Mouse (Mus musculus) granulocyte monocyte progenitor cell, adult 5-6 weeks (primary cell): ENCODE data around the gene Cox8b. TPM values are rescaled to one million over a fixed set of nuclear protein-coding genes. Genes with fewer than 3 reads are reported as not detected.

Source experiments
- ATAC-seq: replicated peaks from 2 replicates; pipeline ENCODE4 v1.8.0; 2016; ENCODE audit warnings: mild to moderate bottlenecking, moderate TSS enrichment, inconsistent platforms; ENCODE audit not compliant: poor library complexity, severe bottlenecking
- total RNA-seq, 2 experiments: library from RNA; stranded (forward) in 1 of 2; stranded (reverse) in 1 of 2; fragments of 200-712, 200-1000 nt in 1 of 2; fragments of >200 nt in 1 of 2; fragmentation: Nextera tagmentation in 1 of 2; gene quantifications; 2 replicates each; pipeline ENCODE4 v1.2.3; 2014 to 2017

The Cox8b gene
- total RNA-seq, 2 experiments from 2014 or later = not detected

GRCm38 (mm10) chr7:140877364-140877763 is 22.9 kb downstream of the Cox8b start:
- ATAC-seq = peak; percentile 44

GRCm38 (mm10) chr7:140874224-140874623 is 26.0 kb downstream of the Cox8b start:
- ATAC-seq = peak; percentile 85

- ATAC-seq = no peak
Observed at GRCm38 (mm10) chr7:140864761-140865160, 35.5 kb downstream of the Cox8b start.

- ATAC-seq = no peak
Observed at GRCm38 (mm10) chr7:140860728-140861127, 39.5 kb downstream of the Cox8b start.

DNA sequence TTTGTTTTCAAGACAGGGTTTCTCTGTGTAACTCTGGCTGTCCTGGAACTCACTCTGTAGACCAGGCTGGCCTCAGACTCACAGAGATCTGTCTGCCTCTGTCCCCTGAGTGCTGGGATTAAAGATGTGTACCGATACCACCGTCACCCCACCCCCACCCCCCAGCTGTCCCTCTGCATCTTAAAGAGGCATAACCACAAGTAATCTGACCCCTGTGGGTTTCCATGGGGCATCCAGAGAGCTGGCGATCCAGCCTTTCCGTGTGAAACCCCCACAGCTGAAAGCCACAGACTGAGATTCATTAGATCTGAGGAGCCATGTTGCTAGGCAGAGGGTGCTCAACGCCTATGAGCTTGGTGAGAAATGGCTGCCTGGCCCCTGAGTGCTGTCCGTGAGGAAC is 40.2 kb downstream of the Cox8b start:
- ATAC-seq = no peak

DNA sequence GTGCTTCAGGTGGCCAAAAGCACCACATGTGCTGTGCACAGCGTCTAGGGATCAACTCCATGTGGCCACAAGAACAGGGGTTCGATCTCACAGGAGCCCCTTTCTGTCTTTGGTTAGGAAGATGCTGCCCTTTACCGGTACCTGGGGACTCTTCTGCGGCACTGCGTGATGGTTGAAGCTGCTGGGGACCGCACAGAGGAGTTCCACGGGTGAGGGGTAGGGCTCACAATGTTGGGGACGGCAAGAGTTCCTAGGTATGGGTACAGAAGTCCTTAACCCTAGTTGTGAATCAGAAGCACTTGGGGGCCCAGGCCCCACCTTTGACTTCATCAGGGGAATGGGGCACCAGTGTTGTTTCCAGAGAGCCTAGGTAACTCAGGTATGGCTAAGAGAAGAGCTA is 41.5 kb downstream of the Cox8b start:
- ATAC-seq = no peak

DNA sequence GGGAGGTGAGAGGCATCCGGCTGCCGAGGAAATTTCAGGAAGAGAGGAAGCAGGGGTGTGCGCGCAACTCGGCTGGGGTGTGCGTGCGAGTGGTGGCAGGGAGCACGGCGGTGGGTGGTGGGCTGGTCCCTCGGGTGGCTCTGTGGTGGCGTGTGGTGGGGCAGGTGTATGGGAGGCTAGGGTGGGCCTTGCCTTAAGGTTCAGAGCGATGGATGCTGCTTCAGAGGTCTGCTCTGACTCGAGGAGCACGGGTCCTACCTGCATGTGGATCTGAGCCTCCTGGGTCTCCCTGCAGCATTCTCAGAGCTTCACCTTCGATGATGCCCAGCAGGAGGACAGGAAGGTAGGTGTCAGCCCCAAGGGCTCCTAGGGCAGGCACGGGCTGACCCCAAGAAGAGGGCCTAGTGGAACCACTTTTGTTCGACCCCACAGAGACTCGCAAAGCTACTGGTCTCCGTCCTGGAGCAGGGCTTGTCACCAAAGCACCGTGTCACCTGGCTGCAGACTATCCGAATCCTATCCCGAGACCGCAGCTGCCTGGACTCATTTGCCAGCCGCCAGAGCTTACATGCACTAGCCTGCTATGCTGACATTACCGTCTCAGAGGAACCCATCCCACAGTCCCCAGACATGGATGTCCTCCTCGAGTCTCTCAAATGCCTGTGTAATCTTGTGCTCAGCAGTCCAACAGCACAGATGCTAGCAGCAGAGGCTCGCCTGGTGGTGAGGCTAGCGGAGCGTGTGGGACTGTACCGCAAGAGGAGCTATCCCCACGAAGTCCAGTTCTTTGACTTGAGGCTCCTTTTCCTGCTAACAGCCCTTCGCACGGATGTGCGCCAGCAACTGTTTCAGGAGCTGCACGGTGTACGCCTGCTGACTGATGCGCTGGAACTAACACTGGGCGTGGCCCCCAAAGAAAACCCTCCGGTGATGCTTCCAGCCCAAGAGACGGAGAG is 42.4 kb downstream of the Cox8b start, which contains the start of gene Bet1l:
Gene Bet1l (minus strand): TSS at position 28 of the 956 bp plus-strand sequence.
- no peak for ATAC-seq

GRCm38 (mm10) chr7:140856785-140857549 is 43.3 kb downstream of the Cox8b start, which contains the start of gene Ric8a:
Gene Ric8a (plus strand): TSS chr7:140856957.
- peak; percentile 63 for ATAC-seq

DNA sequence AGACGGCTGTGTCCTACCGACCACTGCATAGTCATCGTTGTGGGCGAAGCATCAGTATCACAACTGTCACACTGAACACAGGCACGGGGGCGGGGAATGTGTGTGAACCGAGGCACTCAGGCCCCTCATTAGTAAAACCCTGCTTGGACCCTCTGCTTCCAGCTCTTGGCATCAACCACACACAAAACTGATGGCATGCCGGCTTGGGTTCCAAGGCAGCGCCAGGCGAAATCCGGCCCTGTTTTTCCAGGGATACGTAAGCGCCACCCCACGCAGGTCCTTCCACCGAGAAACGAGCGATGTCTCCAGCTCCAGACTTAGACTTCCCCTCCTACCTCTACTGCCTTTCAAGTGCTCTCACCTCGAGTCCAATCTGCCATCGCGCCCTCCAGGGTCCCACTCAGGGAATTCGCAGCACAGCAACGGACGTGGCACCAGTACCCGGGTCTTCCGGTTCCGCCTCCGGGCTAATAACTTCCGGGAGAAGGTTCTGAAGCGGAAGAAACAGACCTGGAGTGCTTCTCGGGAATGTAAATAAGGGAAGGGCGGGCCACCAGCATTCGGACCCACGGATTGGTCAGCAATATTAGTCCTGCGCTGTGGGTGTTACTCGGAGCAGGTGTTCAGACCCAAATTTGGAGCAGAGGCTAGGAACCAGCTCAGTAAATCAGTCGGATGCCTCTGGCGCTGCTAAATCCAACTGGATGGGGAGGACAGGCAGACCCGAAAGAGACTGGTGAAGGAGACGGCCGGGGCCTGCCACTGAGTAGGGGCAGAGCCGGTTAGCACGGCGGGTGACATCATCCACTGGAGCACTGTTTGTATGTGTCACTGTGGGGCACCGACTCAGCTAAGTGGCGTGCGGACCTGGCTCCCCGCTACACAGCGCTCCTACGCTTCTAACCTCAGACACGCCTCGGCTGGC is 44.1 kb downstream of the Cox8b start, which contains the start of gene Gm45785:
Gene Gm45785 (minus strand): TSS at position 472 of the 925 bp plus-strand sequence.
- ATAC-seq = peak; percentile 54

- ATAC-seq = no peak
Observed at GRCm38 (mm10) chr7:140855181-140855580, 45.1 kb downstream of the Cox8b start.

- no peak for ATAC-seq
Observed at GRCm38 (mm10) chr7:140854483-140854882, 45.8 kb downstream of the Cox8b start.

- ATAC-seq = no peak
Observed at GRCm38 (mm10) chr7:140853386-140853785, 46.9 kb downstream of the Cox8b start.

- no peak for ATAC-seq
Observed at GRCm38 (mm10) chr7:140851916-140852315, 48.3 kb downstream of the Cox8b start.

Other genes with a start within 250 kb of the Cox8b start
- not detected in 2 replicates for gene Olfr539, start 240.5 kb downstream of the Cox8b start, total RNA-seq (2014; fragmentation: Nextera tagmentation)
- gene Olfr539, start 240.5 kb downstream of the Cox8b start, total RNA-seq (2017) = not detected in 2 replicates
- not detected in 2 replicates for gene Olfr45, start 218.5 kb downstream of the Cox8b start, total RNA-seq (2014; fragmentation: Nextera tagmentation)
- not detected in 2 replicates for gene Olfr45, start 218.5 kb downstream of the Cox8b start, total RNA-seq (2017)
- gene Olfr541, start 203.2 kb downstream of the Cox8b start, total RNA-seq (2014; fragmentation: Nextera tagmentation) = not detected in 2 replicates
- not detected in 2 replicates for gene Olfr541, start 203.2 kb downstream of the Cox8b start, total RNA-seq (2017)
- gene Cyp2e1, start 136.7 kb downstream of the Cox8b start, total RNA-seq (2014; fragmentation: Nextera tagmentation) = not detected in 2 replicates
- gene Cyp2e1, start 136.7 kb downstream of the Cox8b start, total RNA-seq (2017) = not detected in 2 replicates
- gene Syce1, start 112.6 kb downstream of the Cox8b start, total RNA-seq (2014; fragmentation: Nextera tagmentation) = 0.56 and 3.1 TPM in 2 replicates
- not detected in 2 replicates for gene Syce1, start 112.6 kb downstream of the Cox8b start, total RNA-seq (2017)
- 0.58 and 1.4 TPM in 2 replicates for gene Zfp941, start 78.3 kb downstream of the Cox8b start, total RNA-seq (2014; fragmentation: Nextera tagmentation)
- gene Zfp941, start 78.3 kb downstream of the Cox8b start, total RNA-seq (2017) = 1.1 and 1.7 TPM in 2 replicates
- gene Urah, start 65.4 kb downstream of the Cox8b start, total RNA-seq (2014; fragmentation: Nextera tagmentation) = not detected in 2 replicates
- not detected in 2 replicates for gene Urah, start 65.4 kb downstream of the Cox8b start, total RNA-seq (2017)
- gene Scgb1c1, start 54.9 kb downstream of the Cox8b start, total RNA-seq (2014; fragmentation: Nextera tagmentation) = not detected in 2 replicates
- not detected in 2 replicates for gene Scgb1c1, start 54.9 kb downstream of the Cox8b start, total RNA-seq (2017)
- gene Odf3, start 52.6 kb downstream of the Cox8b start, total RNA-seq (2014; fragmentation: Nextera tagmentation) = not detected in 2 replicates
- not detected in 2 replicates for gene Odf3, start 52.6 kb downstream of the Cox8b start, total RNA-seq (2017)
- gene Gm45785, start 44.1 kb downstream of the Cox8b start, total RNA-seq (2014; fragmentation: Nextera tagmentation) = not detected in 2 replicates
- not detected in 2 replicates for gene Gm45785, start 44.1 kb downstream of the Cox8b start, total RNA-seq (2017)
- gene Ric8a, start 43.5 kb downstream of the Cox8b start, total RNA-seq (2014; fragmentation: Nextera tagmentation) = 45.0 and 45.9 TPM in 2 replicates
- gene Ric8a, start 43.5 kb downstream of the Cox8b start, total RNA-seq (2017) = 32.6 and 36.2 TPM in 2 replicates
- 15.2 and 21.9 TPM in 2 replicates for gene Bet1l, start 42.9 kb downstream of the Cox8b start, total RNA-seq (2014; fragmentation: Nextera tagmentation)
- gene Bet1l, start 42.9 kb downstream of the Cox8b start, total RNA-seq (2017) = 20.9 and 21.9 TPM in 2 replicates
- gene Psmd13, start 18.5 kb downstream of the Cox8b start, total RNA-seq (2014; fragmentation: Nextera tagmentation) = 111 and 117 TPM in 2 replicates
- gene Psmd13, start 18.5 kb downstream of the Cox8b start, total RNA-seq (2017) = 229 and 237 TPM in 2 replicates
- gene Sirt3, start 18.1 kb downstream of the Cox8b start, total RNA-seq (2014; fragmentation: Nextera tagmentation) = 66.7 and 71.3 TPM in 2 replicates
- 28.7 and 32.7 TPM in 2 replicates for gene Sirt3, start 18.1 kb downstream of the Cox8b start, total RNA-seq (2017)
- not detected in 2 replicates for gene Nlrp6, start 20.5 kb upstream of the Cox8b start, total RNA-seq (2014; fragmentation: Nextera tagmentation)
- gene Nlrp6, start 20.5 kb upstream of the Cox8b start, total RNA-seq (2017) = not detected in 2 replicates
- 6.6 and 11.5 TPM in 2 replicates for gene Pgghg, start 40.9 kb upstream of the Cox8b start, total RNA-seq (2014; fragmentation: Nextera tagmentation)
- gene Pgghg, start 40.9 kb upstream of the Cox8b start, total RNA-seq (2017) = 6.9 and 7.8 TPM in 2 replicates
- 1.7 TPM in 1 of 2 replicates, not detected in the other for gene Ifitm5, start 49.8 kb upstream of the Cox8b start, total RNA-seq (2014; fragmentation: Nextera tagmentation)
- gene Ifitm5, start 49.8 kb upstream of the Cox8b start, total RNA-seq (2017) = not detected in 2 replicates
- gene Gm45717, start 55.5 kb upstream of the Cox8b start, total RNA-seq (2014; fragmentation: Nextera tagmentation) = not detected in 2 replicates
- gene Gm45717, start 55.5 kb upstream of the Cox8b start, total RNA-seq (2017) = not detected in 2 replicates
- gene Ifitm2, start 55.5 kb upstream of the Cox8b start, total RNA-seq (2014; fragmentation: Nextera tagmentation) = 555 and 581 TPM in 2 replicates
- gene Ifitm2, start 55.5 kb upstream of the Cox8b start, total RNA-seq (2017) = 354 and 388 TPM in 2 replicates
- gene Ifitm1, start 66.8 kb upstream of the Cox8b start, total RNA-seq (2014; fragmentation: Nextera tagmentation) = 79.9 and 149 TPM in 2 replicates
- gene Ifitm1, start 66.8 kb upstream of the Cox8b start, total RNA-seq (2017) = 18.5 and 25.3 TPM in 2 replicates
- gene Ifitm3, start 110.3 kb upstream of the Cox8b start, total RNA-seq (2014; fragmentation: Nextera tagmentation) = 146 and 224 TPM in 2 replicates
- 55.6 and 69.2 TPM in 2 replicates for gene Ifitm3, start 110.3 kb upstream of the Cox8b start, total RNA-seq (2017)
- gene Ifitm6, start 117.5 kb upstream of the Cox8b start, total RNA-seq (2014; fragmentation: Nextera tagmentation) = 17.9 and 48.1 TPM in 2 replicates
- 22.5 and 42.5 TPM in 2 replicates for gene Ifitm6, start 117.5 kb upstream of the Cox8b start, total RNA-seq (2017)
- not detected in 2 replicates for gene Gm17387, start 128.7 kb upstream of the Cox8b start, total RNA-seq (2014; fragmentation: Nextera tagmentation)
- not detected in 2 replicates for gene Gm17387, start 128.7 kb upstream of the Cox8b start, total RNA-seq (2017)
- 0.60 and 3.6 TPM in 2 replicates for gene B4galnt4, start 160.7 kb upstream of the Cox8b start, total RNA-seq (2014; fragmentation: Nextera tagmentation)
- 0.26 TPM in 1 of 2 replicates, not detected in the other for gene B4galnt4, start 160.7 kb upstream of the Cox8b start, total RNA-seq (2017)
- gene Pkp3, start 177.8 kb upstream of the Cox8b start, total RNA-seq (2014; fragmentation: Nextera tagmentation) = 1.4 and 2.2 TPM in 2 replicates
- 0.52 and 2.7 TPM in 2 replicates for gene Pkp3, start 177.8 kb upstream of the Cox8b start, total RNA-seq (2017)
- 16.9 and 30.9 TPM in 2 replicates for gene Sigirr, start 200.1 kb upstream of the Cox8b start, total RNA-seq (2014; fragmentation: Nextera tagmentation)
- 16.6 and 20.2 TPM in 2 replicates for gene Sigirr, start 200.1 kb upstream of the Cox8b start, total RNA-seq (2017)
- not detected in 2 replicates for gene Ano9, start 217.4 kb upstream of the Cox8b start, total RNA-seq (2014; fragmentation: Nextera tagmentation)
- not detected in 2 replicates for gene Ano9, start 217.4 kb upstream of the Cox8b start, total RNA-seq (2017)
- gene Ptdss2, start 221.9 kb upstream of the Cox8b start, total RNA-seq (2014; fragmentation: Nextera tagmentation) = 14.0 and 17.5 TPM in 2 replicates
- 4.2 and 7.1 TPM in 2 replicates for gene Ptdss2, start 221.9 kb upstream of the Cox8b start, total RNA-seq (2017)